Mouse (Mus musculus): ENCODE measurements around the gene Ddah1. TPM values are rescaled to one million over a fixed set of nuclear protein-coding genes. Genes with fewer than 3 reads are reported as not detected.
A peak's percentile ranks its signal among the peaks of the same experiment; 100 is the strongest.

The Ddah1 gene
- polyA plus RNA-seq, 1 experiment from 2014 or later = 145 TPM

DNA sequence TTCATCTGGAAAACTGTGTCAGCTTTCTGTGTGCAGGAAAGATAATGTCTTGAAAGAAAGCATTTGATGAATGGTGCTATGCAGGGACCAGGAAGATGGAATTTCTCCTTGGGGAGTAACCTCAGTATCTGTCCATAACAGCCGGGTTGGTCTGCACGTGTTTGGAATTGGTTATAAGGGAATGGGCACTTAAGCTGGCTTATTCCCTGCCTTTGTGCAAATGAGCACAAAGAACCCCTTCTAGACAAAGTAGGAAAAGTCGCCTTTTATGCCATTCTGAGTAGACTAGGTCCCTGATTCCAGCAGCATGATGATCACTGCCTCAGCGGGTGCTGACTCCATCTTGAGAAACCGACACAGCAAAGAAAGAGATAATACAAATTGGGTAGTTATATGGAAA, 96.0 kb downstream of the Ddah1 start:
- ATAC-seq = peak; percentile 47; the same call in 1 of the 2 replicates
- H3K27ac ChIP-seq (ENCODE audit: low read length) = no peak overlapping the region
- WGBS = 46% methylated on average over 5 of the region's 5 CpGs

DNA sequence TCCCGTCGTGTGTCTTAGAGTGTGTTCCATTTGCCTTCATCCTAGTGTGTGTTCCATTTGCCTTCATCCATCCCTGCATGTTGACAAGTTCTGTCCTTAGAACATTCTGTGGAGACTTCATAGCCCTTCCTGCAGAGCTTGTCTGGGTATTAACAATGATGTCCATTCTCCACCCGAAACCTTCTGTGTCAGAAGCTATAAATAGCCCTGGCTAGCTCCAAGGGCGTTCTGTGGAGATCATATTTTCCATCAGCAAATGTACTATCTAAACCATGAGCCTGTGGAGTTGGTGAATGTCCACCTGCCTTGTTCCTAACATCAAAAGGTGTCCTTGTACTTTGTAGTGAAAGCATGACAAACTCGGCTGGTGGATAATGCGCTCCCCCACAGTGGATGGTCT, 96.8 kb downstream of the Ddah1 start:
- H3K9me3 ChIP-seq (ENCODE audit: control insufficient read depth, low read length) = 0 out of 2 replicates have a peak, but pooled peaks cover 5% of the 10 kb centered on the region
- 92% methylated on average over 6 of the region's 6 CpGs for WGBS
- no peaks in the 10 kb centered on the region for H3K36me3 ChIP-seq (ENCODE audit: control insufficient read depth, insufficient read depth)
- peaks cover 8% of the 10 kb centered on the region; the same call in 1 of the 2 replicates for H3K4me1 ChIP-seq (replicated peaks; ENCODE audit: control insufficient read depth, insufficient read depth, low read length)
- no peak overlapping the region for H3K27ac ChIP-seq (ENCODE audit: low read length)
- no peak overlapping the region for H3K9ac ChIP-seq (replicated peaks; ENCODE audit: low read depth, low read length)
- H3K27me3 ChIP-seq (replicated peaks; ENCODE audit: control insufficient read depth, insufficient read depth, low read length) = no peaks in the 10 kb centered on the region
- no peak overlapping the region for H3K4me2 ChIP-seq (ENCODE audit: low read length)
- ATAC-seq = no peak
- no peak overlapping the region for H3K4me3 ChIP-seq (replicated peaks; ENCODE audit: low read length)

More for the DNA sequence above, 96.0 kb downstream of the Ddah1 start:
- H3K9me3 ChIP-seq (ENCODE audit: control insufficient read depth, low read length) = 0 out of 2 replicates have a peak, but pooled peaks cover 5% of the 10 kb centered on the region
- no peaks in the 10 kb centered on the region for H3K36me3 ChIP-seq (ENCODE audit: control insufficient read depth, insufficient read depth)
- H3K4me3 ChIP-seq (replicated peaks; ENCODE audit: low read length) = no peak overlapping the region
- no peak overlapping the region for H3K9ac ChIP-seq (replicated peaks; ENCODE audit: low read depth, low read length)
- no peaks in the 10 kb centered on the region for H3K27me3 ChIP-seq (replicated peaks; ENCODE audit: control insufficient read depth, insufficient read depth, low read length)
- H3K4me1 ChIP-seq (replicated peaks; ENCODE audit: control insufficient read depth, insufficient read depth, low read length) = peaks cover 8% of the 10 kb centered on the region; the same call in 1 of the 2 replicates
- H3K4me2 ChIP-seq (ENCODE audit: low read length) = no peak overlapping the region

DNA sequence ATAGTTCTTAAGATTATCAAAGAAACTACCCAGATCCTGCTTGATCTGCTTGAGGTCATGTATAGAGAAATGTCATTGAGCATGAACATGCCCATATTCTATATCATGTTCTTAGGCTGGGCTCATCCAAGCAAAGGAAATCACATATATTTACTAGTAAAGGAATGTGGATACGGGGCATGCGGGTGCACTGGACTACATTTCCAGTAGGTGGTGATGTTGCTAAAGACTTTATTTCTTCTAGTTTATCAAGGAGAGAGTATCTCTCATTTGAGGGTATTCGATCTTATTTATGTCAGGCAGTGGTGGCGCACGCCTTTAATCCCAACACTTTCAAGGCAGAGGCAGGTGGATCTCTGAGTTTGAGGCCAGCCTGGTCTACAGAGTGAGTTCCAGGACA, 99.9 kb downstream of the Ddah1 start:
- ATAC-seq = no peak
- Histone ChIP-seq H3K4me1 (replicated peaks; ENCODE audit: control insufficient read depth, insufficient read depth, low read length) (no peaks in the 10 kb centered on the region), H3K27ac (ENCODE audit: low read length) (no peak overlapping the region), H3K36me3 (ENCODE audit: control insufficient read depth, insufficient read depth) (no peaks in the 10 kb centered on the region), H3K27me3 (replicated peaks; ENCODE audit: control insufficient read depth, insufficient read depth, low read length) (no peaks in the 10 kb centered on the region), H3K9ac (replicated peaks; ENCODE audit: low read depth, low read length) (no peak overlapping the region), H3K9me3 (ENCODE audit: control insufficient read depth, low read length) (0 out of 2 replicates have a peak, but pooled peaks cover 5% of the 10 kb centered on the region), H3K4me2 (ENCODE audit: low read length) (no peak overlapping the region), H3K4me3 (replicated peaks; ENCODE audit: low read length) (no peak overlapping the region)
- 93% methylated on average over 5 of the region's 5 CpGs for WGBS

DNA sequence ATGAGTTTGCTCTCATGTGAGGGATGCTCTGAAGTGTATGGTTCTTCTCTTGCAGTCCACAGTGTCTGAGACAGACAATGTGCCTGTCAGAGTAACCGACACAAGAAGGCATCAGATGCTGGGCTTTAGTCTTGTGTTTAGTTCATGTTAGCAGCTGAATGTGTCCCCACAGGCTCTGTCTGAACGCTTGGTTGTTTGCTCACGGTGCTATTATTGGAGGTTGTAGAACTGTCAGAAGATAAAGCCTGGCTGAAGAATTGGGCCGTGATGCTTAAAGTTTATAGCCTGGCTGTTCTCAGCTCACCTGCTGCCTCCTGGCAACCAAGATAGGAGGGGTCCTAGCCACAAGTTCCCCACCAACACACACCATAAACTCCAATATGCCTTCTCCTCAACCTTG, 104.0 kb downstream of the Ddah1 start:
- WGBS = 78% methylated on average over 4 of the region's 4 CpGs
- Histone ChIP-seq H3K9me3 (ENCODE audit: control insufficient read depth, low read length) (0 out of 2 replicates have a peak, but pooled peaks cover 3% of the 10 kb centered on the region), H3K4me1 (replicated peaks; ENCODE audit: control insufficient read depth, insufficient read depth, low read length) (peaks cover 9% of the 10 kb centered on the region), H3K4me3 (replicated peaks; ENCODE audit: low read length) (no peak overlapping the region), H3K27me3 (replicated peaks; ENCODE audit: control insufficient read depth, insufficient read depth, low read length) (no peaks in the 10 kb centered on the region), H3K4me2 (ENCODE audit: low read length) (no peak overlapping the region), H3K36me3 (ENCODE audit: control insufficient read depth, insufficient read depth) (no peaks in the 10 kb centered on the region), H3K27ac (ENCODE audit: low read length) (no peak overlapping the region), H3K9ac (replicated peaks; ENCODE audit: low read depth, low read length) (no peak overlapping the region)
- no peak for ATAC-seq

DNA sequence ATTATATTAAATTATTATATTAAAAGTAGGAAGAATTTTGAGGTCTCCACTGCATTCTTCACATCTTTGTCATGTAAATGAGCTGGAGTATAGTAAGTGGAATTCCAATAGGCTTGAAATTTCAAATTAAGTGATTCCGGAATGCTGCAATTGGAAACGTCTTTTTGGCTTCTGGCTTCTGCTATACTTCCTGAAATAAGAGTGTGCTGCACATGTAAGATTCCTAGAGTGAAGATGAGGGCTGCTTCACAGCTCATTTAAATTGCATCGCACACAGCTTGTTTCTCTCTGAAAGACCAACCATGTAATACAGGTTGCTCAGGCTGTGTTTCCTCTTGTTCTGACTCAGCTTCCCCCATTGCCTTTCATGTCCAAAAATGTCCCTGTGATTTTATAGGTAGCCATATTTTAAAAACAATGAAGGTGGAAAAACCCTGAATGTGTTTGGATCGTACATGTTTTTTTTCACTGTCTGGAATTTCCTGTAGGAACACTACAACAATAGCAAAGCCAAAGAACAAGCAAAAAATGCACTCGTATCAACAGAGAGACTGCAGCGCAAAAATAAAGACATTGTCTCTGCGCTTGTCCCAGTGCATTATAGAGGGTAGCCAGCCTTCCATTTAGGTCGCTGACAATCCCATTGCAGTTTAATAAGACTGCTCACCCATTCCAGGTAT, 105.7 kb downstream of the Ddah1 start:
- Histone ChIP-seq H3K9ac (replicated peaks; ENCODE audit: low read depth, low read length) (no peak overlapping the region), H3K4me1 (replicated peaks; ENCODE audit: control insufficient read depth, insufficient read depth, low read length) (peaks cover 9% of the 10 kb centered on the region), H3K4me3 (replicated peaks; ENCODE audit: low read length) (no peak overlapping the region), H3K9me3 (ENCODE audit: control insufficient read depth, low read length) (no peaks in the 10 kb centered on the region), H3K4me2 (ENCODE audit: low read length) (no peak overlapping the region), H3K27me3 (replicated peaks; ENCODE audit: control insufficient read depth, insufficient read depth, low read length) (no peaks in the 10 kb centered on the region), H3K27ac (ENCODE audit: low read length) (peak overlapping the region; percentile 32), H3K36me3 (ENCODE audit: control insufficient read depth, insufficient read depth) (no peaks in the 10 kb centered on the region)
- ATAC-seq = peak; percentile 50; the same call in 1 of the 2 replicates
- WGBS = 52% methylated on average over 8 of the region's 8 CpGs

DNA sequence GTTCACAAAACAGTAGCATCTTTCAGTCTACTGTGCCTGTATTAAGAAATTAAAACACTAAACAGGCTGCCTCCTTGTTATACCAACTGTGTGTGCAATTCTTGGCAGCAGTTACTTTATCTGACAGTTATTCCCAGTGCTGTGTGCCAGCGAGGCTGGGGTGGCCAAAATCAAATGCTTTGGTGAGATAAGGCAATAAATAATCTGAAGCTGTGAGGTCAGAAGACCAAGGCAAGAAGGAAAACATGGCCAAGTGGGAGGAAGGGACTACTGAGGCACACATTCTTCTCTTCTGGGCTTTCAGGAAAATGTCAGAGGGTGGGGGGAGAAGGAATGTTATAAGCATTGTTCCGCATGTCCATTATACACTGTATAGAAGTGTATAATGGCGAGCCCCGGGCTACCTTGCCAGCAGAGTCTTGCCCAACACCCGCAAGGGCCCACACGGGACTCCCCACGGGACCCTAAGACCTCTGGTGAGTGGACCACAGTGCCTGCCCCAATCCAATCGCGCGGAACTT, 106.3 kb downstream of the Ddah1 start:
- Histone ChIP-seq H3K4me3 (replicated peaks; ENCODE audit: low read length) (no peak overlapping the region), H3K27ac (ENCODE audit: low read length) (peak overlapping the region; percentile 23; the same call in 1 of the 2 replicates), H3K4me1 (replicated peaks; ENCODE audit: control insufficient read depth, insufficient read depth, low read length) (peaks cover 9% of the 10 kb centered on the region), H3K9ac (replicated peaks; ENCODE audit: low read depth, low read length) (no peak overlapping the region), H3K36me3 (ENCODE audit: control insufficient read depth, insufficient read depth) (no peaks in the 10 kb centered on the region), H3K4me2 (ENCODE audit: low read length) (no peak overlapping the region), H3K9me3 (ENCODE audit: control insufficient read depth, low read length) (no peaks in the 10 kb centered on the region), H3K27me3 (replicated peaks; ENCODE audit: control insufficient read depth, insufficient read depth, low read length) (no peaks in the 10 kb centered on the region)
- WGBS = 71% methylated on average over 5 of the region's 10 CpGs
- peak; percentile 79 for ATAC-seq

DNA sequence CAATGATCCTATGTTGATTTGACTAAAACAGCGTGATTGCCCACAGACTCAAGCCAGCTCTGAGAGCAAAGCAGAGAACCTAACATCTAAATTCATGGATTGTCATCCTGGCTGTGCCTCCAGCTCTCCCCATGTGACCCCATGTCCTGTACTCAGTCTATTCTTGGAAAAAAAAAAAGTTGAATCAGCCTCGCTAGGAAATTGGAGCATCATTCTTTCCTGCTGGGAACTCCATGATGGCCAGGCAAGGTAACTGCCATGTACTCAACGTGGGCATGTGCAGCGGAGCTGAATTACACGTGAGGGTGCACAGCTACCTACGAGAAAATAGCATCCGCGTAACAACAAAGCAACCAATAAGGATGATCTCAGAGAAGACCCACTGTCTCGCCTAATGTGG, 114.2 kb downstream of the Ddah1 start:
- Histone ChIP-seq H3K9me3 (ENCODE audit: control insufficient read depth, low read length) (no peaks in the 10 kb centered on the region), H3K9ac (replicated peaks; ENCODE audit: low read depth, low read length) (no peak overlapping the region), H3K4me2 (ENCODE audit: low read length) (no peak overlapping the region), H3K36me3 (ENCODE audit: control insufficient read depth, insufficient read depth) (no peaks in the 10 kb centered on the region), H3K27ac (ENCODE audit: low read length) (no peak overlapping the region), H3K4me1 (replicated peaks; ENCODE audit: control insufficient read depth, insufficient read depth, low read length) (no peaks in the 10 kb centered on the region), H3K4me3 (replicated peaks; ENCODE audit: low read length) (no peak overlapping the region), H3K27me3 (replicated peaks; ENCODE audit: control insufficient read depth, insufficient read depth, low read length) (no peaks in the 10 kb centered on the region)
- ATAC-seq = no peak
- WGBS = 94% methylated on average over 9 of the region's 9 CpGs

DNA sequence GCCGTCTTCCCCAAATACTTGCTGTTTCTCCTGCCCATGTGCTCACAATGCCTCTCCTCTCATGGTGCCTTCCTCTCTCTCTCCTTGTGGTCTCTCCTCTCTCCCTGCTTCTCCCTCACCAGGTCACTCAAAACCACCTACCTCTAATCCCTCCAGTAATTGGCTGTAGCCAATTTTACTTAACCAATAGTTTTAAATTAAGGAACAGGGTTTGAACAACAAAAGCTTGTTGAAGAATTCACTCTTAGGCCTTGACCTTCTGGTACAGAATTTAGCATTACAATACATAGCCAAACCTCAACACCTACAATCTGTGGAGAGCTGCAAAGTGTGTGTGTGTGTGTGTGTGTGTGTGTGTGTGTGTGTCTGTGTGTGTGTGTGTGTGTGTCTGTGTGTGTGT, 114.8 kb downstream of the Ddah1 start:
- Histone ChIP-seq H3K4me3 (replicated peaks; ENCODE audit: low read length) (no peak overlapping the region), H3K27me3 (replicated peaks; ENCODE audit: control insufficient read depth, insufficient read depth, low read length) (no peaks in the 10 kb centered on the region), H3K9me3 (ENCODE audit: control insufficient read depth, low read length) (no peaks in the 10 kb centered on the region), H3K27ac (ENCODE audit: low read length) (no peak overlapping the region), H3K4me1 (replicated peaks; ENCODE audit: control insufficient read depth, insufficient read depth, low read length) (no peaks in the 10 kb centered on the region), H3K4me2 (ENCODE audit: low read length) (no peak overlapping the region), H3K36me3 (ENCODE audit: control insufficient read depth, insufficient read depth) (no peaks in the 10 kb centered on the region), H3K9ac (replicated peaks; ENCODE audit: low read depth, low read length) (no peak overlapping the region)
- WGBS = 74% methylated on average over 1 of the region's 1 CpGs
- no peak for ATAC-seq

DNA sequence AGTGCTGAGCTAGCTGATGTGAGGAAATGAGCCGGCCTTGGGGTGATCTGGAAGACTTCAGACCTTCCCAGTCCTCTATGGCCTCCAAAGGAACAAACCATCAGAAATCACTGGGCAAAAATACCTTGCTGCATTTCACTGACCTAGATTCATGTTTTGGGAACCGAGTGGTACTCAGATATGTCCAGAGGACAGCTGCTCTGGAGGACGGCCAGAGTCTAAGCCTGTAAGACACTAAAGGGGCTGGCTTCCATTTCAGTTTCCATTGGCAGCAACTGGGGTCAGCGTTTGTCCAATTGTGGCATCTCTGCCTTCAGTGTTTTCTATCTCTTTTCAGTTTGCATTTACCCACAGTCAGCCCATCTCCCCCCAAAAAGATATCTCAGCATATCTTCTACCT, 115.7 kb downstream of the Ddah1 start:
- Histone ChIP-seq H3K27me3 (replicated peaks; ENCODE audit: control insufficient read depth, insufficient read depth, low read length) (no peaks in the 10 kb centered on the region), H3K27ac (ENCODE audit: low read length) (no peak overlapping the region), H3K9me3 (ENCODE audit: control insufficient read depth, low read length) (no peaks in the 10 kb centered on the region), H3K9ac (replicated peaks; ENCODE audit: low read depth, low read length) (no peak overlapping the region), H3K4me3 (replicated peaks; ENCODE audit: low read length) (no peak overlapping the region), H3K36me3 (ENCODE audit: control insufficient read depth, insufficient read depth) (no peaks in the 10 kb centered on the region), H3K4me1 (replicated peaks; ENCODE audit: control insufficient read depth, insufficient read depth, low read length) (no peaks in the 10 kb centered on the region), H3K4me2 (ENCODE audit: low read length) (no peak overlapping the region)
- no peak for ATAC-seq
- WGBS = 85% methylated on average over 4 of the region's 4 CpGs

Data from forebrain, embryonic 16.5 days (tissue).